Mouse (Mus musculus): ENCODE measurements around the gene Prss42.

Gene Prss42

GRCm38 (mm10) chr9:110797866-110798265 is at the start of gene Prss42:
TSS of gene Prss42 (plus strand) at chr9:110798166.
- no peak for DNase-seq (ENCODE audit: low spot score)

- DNase-seq (ENCODE audit: low spot score): no peak
These were observed 49.5 kb upstream of the Prss42 start for GRCm38 (mm10) chr9:110748451-110748850.

- no peak for DNase-seq (ENCODE audit: low spot score)
These were observed 47.4 kb upstream of the Prss42 start for GRCm38 (mm10) chr9:110750404-110751187.

GRCm38 (mm10) chr9:110751412-110751811 is 46.6 kb upstream of the Prss42 start:
- no peak for DNase-seq (ENCODE audit: low spot score)

DNA sequence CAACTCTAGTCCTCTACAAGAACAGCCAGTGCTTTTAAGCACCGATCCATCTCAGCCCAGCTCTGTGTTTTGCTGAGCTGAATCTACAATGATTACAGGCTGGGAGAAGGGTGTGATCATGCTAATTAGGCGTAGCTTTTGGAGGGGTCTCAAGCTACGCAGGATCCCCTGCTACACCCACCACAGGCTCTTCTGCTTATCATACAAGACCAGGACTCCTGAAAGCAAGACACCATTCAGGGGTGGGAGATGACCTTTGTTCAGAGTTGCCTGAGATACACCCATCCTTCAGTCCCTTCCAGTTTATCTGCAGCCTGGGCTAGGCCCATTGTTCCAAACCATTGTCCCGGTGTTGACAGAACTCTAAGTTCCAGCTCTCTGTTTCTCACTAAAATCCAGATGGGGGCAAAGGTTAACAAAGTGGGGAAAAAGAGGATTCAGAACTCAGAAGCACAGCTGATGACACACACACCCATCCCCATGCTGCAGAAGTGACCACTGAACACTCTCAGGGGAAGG is 45.0 kb upstream of the Prss42 start:
- DNase-seq (ENCODE audit: low spot score): no peak

GRCm38 (mm10) chr9:110753773-110754172 is 44.2 kb upstream of the Prss42 start:
- DNase-seq (ENCODE audit: low spot score): no peak

DNA sequence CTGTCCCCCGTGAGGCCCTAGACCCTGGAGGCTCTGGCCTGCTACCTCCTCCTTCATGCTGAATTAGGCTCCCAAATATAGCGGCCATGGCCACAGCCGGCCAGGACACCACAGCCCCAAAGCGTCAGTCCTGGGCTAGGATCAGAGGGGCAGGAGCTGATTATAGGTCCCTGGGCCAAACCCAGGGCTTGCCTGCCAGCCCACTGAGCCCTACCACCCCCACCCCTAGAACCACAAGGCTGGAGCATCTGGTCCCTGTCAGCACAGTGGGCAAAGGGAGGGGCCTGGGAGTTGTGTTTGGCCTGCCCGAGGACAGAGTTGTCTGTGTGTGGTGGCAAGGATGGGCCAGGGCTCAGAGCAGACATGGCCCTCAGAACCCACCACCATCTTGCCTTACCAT is 40.1 kb upstream of the Prss42 start:
- DNase-seq (ENCODE audit: low spot score): no peak

- peak; percentile 80 for DNase-seq (ENCODE audit: low spot score)
These were observed 39.4 kb upstream of the Prss42 start for GRCm38 (mm10) chr9:110758605-110759004.

GRCm38 (mm10) chr9:110759265-110759664 is 38.7 kb upstream of the Prss42 start:
- peak; percentile 57 for DNase-seq (ENCODE audit: low spot score)

GRCm38 (mm10) chr9:110760886-110761285 is 37.1 kb upstream of the Prss42 start:
- DNase-seq (ENCODE audit: low spot score): no peak

- DNase-seq (ENCODE audit: low spot score): no peak
These were observed 35.2 kb upstream of the Prss42 start for GRCm38 (mm10) chr9:110762763-110763162.

DNA sequence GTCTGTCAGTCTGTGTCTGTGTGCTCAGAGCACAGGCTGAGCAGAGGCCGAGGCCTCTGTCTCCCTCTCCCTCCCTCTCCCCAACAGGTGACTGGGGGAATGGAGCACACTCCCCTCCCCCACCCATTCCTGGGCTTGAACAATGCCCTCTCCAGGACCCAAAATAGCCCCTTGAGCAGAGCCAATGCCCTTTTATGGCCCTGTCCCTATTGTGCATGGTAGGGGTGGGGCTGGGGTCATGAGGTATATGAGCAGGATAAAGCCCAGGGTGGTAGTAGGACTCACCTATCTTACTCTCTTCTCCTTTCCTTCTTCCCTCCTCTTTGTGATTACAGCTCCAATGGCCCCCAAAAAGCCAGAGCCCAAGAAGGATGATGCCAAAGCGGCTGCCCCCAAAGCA is 34.6 kb upstream of the Prss42 start:
- DNase-seq (ENCODE audit: low spot score): no peak

GRCm38 (mm10) chr9:110772336-110772735 is 25.6 kb upstream of the Prss42 start:
- DNase-seq (ENCODE audit: low spot score): no peak

- DNase-seq (ENCODE audit: low spot score): no peak
These were observed 23.3 kb upstream of the Prss42 start for GRCm38 (mm10) chr9:110774403-110775268.

- DNase-seq (ENCODE audit: low spot score): no peak
These were observed 22.5 kb upstream of the Prss42 start for GRCm38 (mm10) chr9:110775269-110776022.

DNA sequence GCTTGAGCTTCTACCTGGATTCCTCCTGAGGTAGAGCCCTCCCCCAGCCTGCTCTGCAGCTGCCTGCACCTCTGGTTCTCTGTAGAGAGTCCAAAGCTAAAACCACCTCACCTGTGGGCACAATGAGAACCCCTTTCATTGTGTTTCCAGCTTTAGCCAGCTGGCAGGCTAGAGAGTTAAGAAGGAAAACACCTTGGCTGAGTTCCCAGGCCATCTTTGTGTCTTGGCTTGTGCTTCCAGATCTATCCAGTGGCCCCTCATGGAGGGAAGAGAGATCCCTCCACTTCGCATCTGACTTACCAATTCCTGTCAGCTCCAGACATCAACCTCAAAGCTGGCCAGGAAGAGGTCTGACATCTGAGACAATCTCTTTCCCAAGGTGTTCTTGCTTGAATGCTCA is 19.9 kb upstream of the Prss42 start:
- DNase-seq (ENCODE audit: low spot score): no peak

DNA sequence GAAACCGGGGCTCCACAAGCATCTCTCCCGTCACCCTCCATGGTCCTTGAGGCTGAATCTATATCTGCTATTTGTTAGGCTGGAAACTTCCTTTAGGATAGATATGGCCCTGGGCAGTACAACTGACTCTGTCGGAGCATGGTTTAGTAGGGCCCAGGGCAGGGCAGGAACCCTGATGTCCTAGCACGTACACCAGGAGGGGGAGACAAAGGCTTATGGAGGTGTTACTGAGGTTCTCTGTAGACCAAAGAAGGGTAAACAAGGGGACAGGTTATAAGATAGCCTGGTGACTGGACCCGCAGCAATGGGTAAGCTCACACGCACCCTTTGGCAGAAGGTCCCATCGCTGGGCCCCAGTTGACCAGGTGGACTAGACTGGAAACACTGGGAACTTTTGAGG is 19.4 kb upstream of the Prss42 start:
- no peak for DNase-seq (ENCODE audit: low spot score)

GRCm38 (mm10) chr9:110779242-110779913 is 18.6 kb upstream of the Prss42 start:
- DNase-seq (ENCODE audit: low spot score): no peak

GRCm38 (mm10) chr9:110781256-110781721 is 16.7 kb upstream of the Prss42 start:
- DNase-seq (ENCODE audit: low spot score): peak; percentile 98

- DNase-seq (ENCODE audit: low spot score): peak; percentile 83
These were observed 16.2 kb upstream of the Prss42 start for GRCm38 (mm10) chr9:110781731-110782130.

- DNase-seq (ENCODE audit: low spot score): no peak
These were observed 14.4 kb upstream of the Prss42 start for GRCm38 (mm10) chr9:110783611-110784010.
